Comparison of ENCODE assay signal across 9 mouse cellular contexts in the genomic region with DNA sequence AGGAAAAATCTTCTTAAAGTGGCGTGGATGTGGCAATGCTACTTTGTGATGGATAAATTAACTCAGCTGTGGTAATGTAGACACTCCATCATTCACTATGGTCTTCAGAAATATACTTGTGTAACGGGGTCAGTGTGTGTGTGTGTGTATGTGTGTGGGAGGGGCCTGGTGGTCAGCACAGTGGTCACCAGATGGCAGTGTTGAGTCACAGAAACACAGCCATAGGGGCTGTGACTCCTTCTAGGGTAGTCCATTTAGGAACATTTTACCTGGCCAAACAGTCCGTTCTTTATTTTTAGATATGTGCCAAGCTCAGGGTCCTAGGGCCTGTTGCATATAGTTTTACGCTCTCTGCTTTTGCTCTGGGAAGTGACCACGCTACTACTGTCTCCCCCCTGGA.
DNase-seq lines count a peak whose midpoint lies in the region; ATAC-seq and TF ChIP-seq lines count a peak whose summit lies in the region.
"Had no signal": no experiment of that assay in that cellular context is flagged by ENCODE, and none has a peak within 500 bp of the region (broad histone marks: within the 10 kb centered on the region; RNA-seq: fewer than 3 reads in every experiment).

No protein-coding gene starts in this region.

- no peaks in the 10 kb centered on the region for H3K9me3 ChIP-seq in heart, embryonic 11.5 days (replicated peaks; ENCODE audit: control insufficient read depth, low read length)
- H3K9me3 ChIP-seq in intestine, embryonic 16.5 days (ENCODE audit: control insufficient read depth, low read length) = no peaks in the 10 kb centered on the region

- no peak overlapping the region for H3K4me3 ChIP-seq in heart, embryonic 11.5 days (ENCODE audit: low read depth, low read length)
- H3K4me3 ChIP-seq in intestine, embryonic 16.5 days (ENCODE audit: low read length) = no peak overlapping the region
- no peak overlapping the region for H3K4me3 ChIP-seq in small intestine, adult 2 months (ENCODE audit: low read depth, low read length)
- H3K4me3 ChIP-seq: myocyte had no signal

- no peaks in the 10 kb centered on the region for H3K36me3 ChIP-seq in heart, embryonic 11.5 days (ENCODE audit: control insufficient read depth, insufficient read depth, low read length)
- no peaks in the 10 kb centered on the region for H3K36me3 ChIP-seq in intestine, embryonic 16.5 days (ENCODE audit: control insufficient read depth, insufficient read depth, low read length)
- H3K36me3 ChIP-seq in small intestine, adult 2 months (ENCODE audit: control insufficient read depth, insufficient read depth, low read length) = no peaks in the 10 kb centered on the region

- H3K27ac ChIP-seq in heart, embryonic 11.5 days (ENCODE audit: low read depth, low read length) = no peak overlapping the region
- no peak overlapping the region for H3K27ac ChIP-seq in intestine, embryonic 16.5 days (ENCODE audit: low read length)
- no peak overlapping the region for H3K27ac ChIP-seq in small intestine, adult 2 months (ENCODE audit: insufficient read depth, low read depth, low read length)

- 67% methylated on average over 5 of the region's 5 CpGs for WGBS in heart, embryonic 11.5 days (ENCODE audit: insufficient replicate concordance)
- WGBS in intestine, embryonic 16.5 days = 73% methylated on average over 5 of the region's 5 CpGs
- 80% methylated on average over 5 of the region's 5 CpGs for WGBS in small intestine, adult 2 months

- no peak for TF ChIP-seq POLR2A in small intestine, adult 2 months (IDR thresholded peaks at IDR 0.05; ENCODE audit: low read depth, low read length)

- no peak overlapping the region for H3K4me2 ChIP-seq in heart, embryonic 11.5 days
- H3K4me2 ChIP-seq in intestine, embryonic 16.5 days (ENCODE audit: low read depth, low read length) = no peak overlapping the region

- no peak overlapping the region for H3K9ac ChIP-seq in heart, embryonic 11.5 days (ENCODE audit: low read depth, low read length)
- H3K9ac ChIP-seq in intestine, embryonic 16.5 days (ENCODE audit: low read depth, low read length) = no peak overlapping the region

- ATAC-seq in heart, embryonic 11.5 days (replicated peaks; ENCODE audit: insufficient number of reproducible peaks, low FRiP score, low TSS enrichment) = no peak
- ATAC-seq in intestine, embryonic 16.5 days = peak; percentile 41; the same call in 1 of the 2 replicates
- ATAC-seq in monocyte, adult 5-6 weeks (replicated peaks; ENCODE audit: insufficient number of reproducible peaks, low FRiP score, low TSS enrichment, poor library complexity, severe bottlenecking) = no peak

- peak; percentile 11 to 44 for DNase-seq in heart, adult 18-20 months
- DNase-seq in right cerebral cortex, adult 2 months (ENCODE audit: low spot score in 2 of 2) = peak; percentile 28 to 46
- DNase-seq in right cerebral cortex, adult 18-20 months = no peak
- peak; percentile 2 for DNase-seq in c-Kit-positive CD71-negative TER-119-negative erythroid progenitor cells, embryonic 14.5 days (ENCODE audit: low read depth)

- no peaks in the 10 kb centered on the region for H3K4me1 ChIP-seq in heart, embryonic 11.5 days (ENCODE audit: control insufficient read depth, insufficient read depth, low read length)
- 0 out of 2 replicates have a peak, but pooled peaks cover 3% of the 10 kb centered on the region for H3K4me1 ChIP-seq in intestine, embryonic 16.5 days (ENCODE audit: control insufficient read depth, insufficient read depth, low read length)
- H3K4me1 ChIP-seq in small intestine, adult 2 months (ENCODE audit: control insufficient read depth, insufficient read depth, insufficient read length, low read length) = peaks cover 2% of the 10 kb centered on the region; the same call in 1 of the 2 replicates

- TF ChIP-seq CTCF in small intestine, adult 2 months (IDR thresholded peaks at IDR 0.05; ENCODE audit: extremely low read depth, insufficient read length, insufficient replicate concordance, low read depth, low read length) = peak; percentile 31; the same call in 1 of the 2 replicates

- H3K27me3 ChIP-seq in heart, embryonic 11.5 days (ENCODE audit: control insufficient read depth, insufficient read depth, low read length) = no peaks in the 10 kb centered on the region
- H3K27me3 ChIP-seq in intestine, embryonic 16.5 days (replicated peaks; ENCODE audit: control insufficient read depth, insufficient read depth, low read length) = no peaks in the 10 kb centered on the region
- H3K27me3 ChIP-seq in small intestine, adult 2 months (ENCODE audit: control insufficient read depth, insufficient read depth, low read length) = no peaks in the 10 kb centered on the region
